Mouse (Mus musculus) liver, embryonic 12.5 days (tissue): ENCODE data around the gene Fbln1. TPM values are rescaled to one million over a fixed set of nuclear protein-coding genes. Genes with fewer than 3 reads are reported as not detected.

Source experiments
- ATAC-seq: fragments of 200-750 bp; cut with Nextera tagmentation; 2 replicates; pipeline ENCODE4 v1.8.0; 2017; ENCODE audit warnings: moderate number of reproducible peaks, mild to moderate bottlenecking, moderate library complexity
- H3K27ac ChIP-seq: fragments of 300-500 bp; sonication (generic); 2 replicates; pipeline ENCODE4 v1.5.1; 2016; ENCODE audit warnings: mild to moderate bottlenecking
- H3K27me3 ChIP-seq: fragments of 300-500 bp; sonication (generic); replicated peaks from 2 replicates; pipeline ENCODE4 v1.6.1; 2016; ENCODE audit warnings: mild to moderate bottlenecking, moderate library complexity
- H3K36me3 ChIP-seq: fragments of 300-500 bp; sonication (generic); 2 replicates; pipeline ENCODE4 v1.6.1; 2016; ENCODE audit warnings: mild to moderate bottlenecking, moderate library complexity
- H3K4me1 ChIP-seq: fragments of 300-500 bp; sonication (generic); 2 replicates; pipeline ENCODE4 v1.6.1; 2016
- H3K4me2 ChIP-seq: fragments of 300-500 bp; sonication (generic); 2 replicates; pipeline ENCODE4 v1.6.1; 2016; ENCODE audit warnings: mild to moderate bottlenecking, moderate library complexity
- H3K4me3 ChIP-seq: fragments of 300-500 bp; sonication (generic); 2 replicates; pipeline ENCODE4 v1.5.1; 2016; ENCODE audit warnings: mild to moderate bottlenecking, moderate library complexity
- H3K9ac ChIP-seq: fragments of 300-500 bp; sonication (generic); 2 replicates; pipeline ENCODE4 v1.6.1; 2016; ENCODE audit warnings: mild to moderate bottlenecking, moderate library complexity
- H3K9me3 ChIP-seq: fragments of 300-500 bp; sonication (generic); replicated peaks from 2 replicates; pipeline ENCODE4 v1.6.1; 2016; ENCODE audit warnings: mild to moderate bottlenecking, moderate library complexity
- WGBS: fragments of 180-500 bp; shearing (Covaris S2); methylation state at CpG from one replicate; pipeline ENCODE4 v1.1.7; 2016; ENCODE audit not compliant: insufficient replicate concordance; 5-methylcytosine and 5-hydroxymethylcytosine counted together
- polyA plus RNA-seq: library from polyadenylated mRNA; unstranded; fragments of >200 nt; fragmentation: Nextera tagmentation; extraction: Ambion mirVana; gene quantifications from 2 replicates; pipeline ENCODE4 v1.2.1, GENCODE M21; 2016

Gene Fbln1
- polyA plus RNA-seq, 1 experiment from 2014 or later, result 18.1 TPM

- WGBS, result 58% methylated on average over 7 of the region's 7 CpGs
- Histone ChIP-seq H3K9me3 (no peaks in the 10 kb centered on the region), H3K4me2 (no peak overlapping the region), H3K27me3 (no peaks in the 10 kb centered on the region), H3K9ac (no peak overlapping the region), H3K36me3 (no peaks in the 10 kb centered on the region), H3K27ac (no peak overlapping the region), H3K4me3 (no peak overlapping the region), H3K4me1 (no peaks in the 10 kb centered on the region)
- ATAC-seq, result no peak
Measured at GRCm38 (mm10) chr15:85179528-85180180, 26.1 kb upstream of the Fbln1 start.

DNA sequence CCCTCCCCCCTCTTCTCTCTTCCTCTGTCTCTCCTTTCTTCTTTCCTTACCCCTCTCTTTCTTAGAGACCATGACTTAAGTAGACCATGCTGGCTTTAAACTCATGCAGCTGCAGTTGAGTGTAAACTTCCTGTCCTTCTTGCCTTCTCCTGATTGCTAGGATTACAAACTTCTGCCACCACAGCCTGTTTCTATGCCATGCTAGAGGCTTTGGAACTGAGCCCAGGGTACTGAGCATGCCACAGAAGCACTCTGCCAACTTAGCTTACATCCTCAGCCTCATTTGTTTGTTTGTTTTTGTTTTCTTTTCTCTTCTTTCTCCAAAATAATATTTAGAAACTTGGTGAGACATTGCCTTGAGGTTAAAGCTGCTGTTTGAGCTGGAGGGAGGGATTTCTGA is 25.4 kb upstream of the Fbln1 start:
- ATAC-seq, result no peak
- Histone ChIP-seq H3K27me3 (no peaks in the 10 kb centered on the region), H3K4me3 (no peak overlapping the region), H3K4me2 (no peak overlapping the region), H3K4me1 (no peaks in the 10 kb centered on the region), H3K9me3 (no peaks in the 10 kb centered on the region), H3K9ac (no peak overlapping the region), H3K36me3 (no peaks in the 10 kb centered on the region), H3K27ac (no peak overlapping the region)

GRCm38 (mm10) chr15:85182063-85182462 is 23.7 kb upstream of the Fbln1 start:
- Histone ChIP-seq H3K27me3 (no peaks in the 10 kb centered on the region), H3K27ac (no peak overlapping the region), H3K9me3 (no peaks in the 10 kb centered on the region), H3K36me3 (no peaks in the 10 kb centered on the region), H3K4me1 (no peaks in the 10 kb centered on the region), H3K4me2 (no peak overlapping the region), H3K9ac (no peak overlapping the region), H3K4me3 (no peak overlapping the region)
- WGBS, result 73% methylated on average over 4 of the region's 4 CpGs
- ATAC-seq, result no peak

DNA sequence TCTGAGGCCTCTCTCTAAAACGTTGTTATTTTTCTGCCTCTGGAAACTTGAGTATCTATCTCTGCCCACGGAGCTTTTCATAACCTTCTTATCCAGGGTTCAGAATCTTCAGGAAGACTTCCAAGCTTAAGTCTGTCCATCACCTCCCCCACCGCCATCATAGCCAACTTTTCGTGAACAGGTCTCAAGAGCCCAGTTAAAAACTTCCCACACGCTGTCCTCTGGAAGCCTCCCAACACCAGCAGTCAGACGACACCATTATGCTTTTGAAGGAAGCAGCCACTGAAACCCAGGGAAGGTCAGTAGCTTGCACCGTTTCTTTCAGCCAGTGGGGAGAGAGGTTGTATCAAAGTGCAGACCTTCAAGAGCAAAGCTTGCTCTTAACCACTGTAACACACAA is 18.8 kb upstream of the Fbln1 start:
- Histone ChIP-seq H3K9ac (no peak overlapping the region), H3K4me3 (no peak overlapping the region), H3K4me1 (no peaks in the 10 kb centered on the region), H3K4me2 (no peak overlapping the region), H3K27ac (no peak overlapping the region), H3K36me3 (no peaks in the 10 kb centered on the region), H3K27me3 (no peaks in the 10 kb centered on the region), H3K9me3 (no peaks in the 10 kb centered on the region)
- ATAC-seq, result no peak
- 66% methylated on average over 7 of the region's 7 CpGs for WGBS

- H3K4me1 ChIP-seq, result no peaks in the 10 kb centered on the region
- no peak overlapping the region for H3K4me3 ChIP-seq
- no peaks in the 10 kb centered on the region for H3K27me3 ChIP-seq
- H3K36me3 ChIP-seq, result no peaks in the 10 kb centered on the region
- H3K9ac ChIP-seq, result no peak overlapping the region
- no peaks in the 10 kb centered on the region for H3K9me3 ChIP-seq
- 49% methylated on average over 8 of the region's 8 CpGs for WGBS
- ATAC-seq, result no peak
- no peak overlapping the region for H3K27ac ChIP-seq
- H3K4me2 ChIP-seq, result no peak overlapping the region
Measured at GRCm38 (mm10) chr15:85188167-85188778, 17.5 kb upstream of the Fbln1 start.

- Histone ChIP-seq H3K4me3 (no peak overlapping the region), H3K9me3 (no peaks in the 10 kb centered on the region), H3K27me3 (peaks cover 34% of the 10 kb centered on the region), H3K4me2 (no peak overlapping the region), H3K36me3 (no peaks in the 10 kb centered on the region), H3K27ac (no peak overlapping the region), H3K4me1 (peaks cover under 1% of the 10 kb centered on the region; the same call in 1 of the 2 replicates), H3K9ac (no peak overlapping the region)
- ATAC-seq, result no peak
- WGBS, result 31% methylated on average over 14 of the region's 14 CpGs
Measured at GRCm38 (mm10) chr15:85200446-85201289, 5.1 kb upstream of the Fbln1 start.

DNA sequence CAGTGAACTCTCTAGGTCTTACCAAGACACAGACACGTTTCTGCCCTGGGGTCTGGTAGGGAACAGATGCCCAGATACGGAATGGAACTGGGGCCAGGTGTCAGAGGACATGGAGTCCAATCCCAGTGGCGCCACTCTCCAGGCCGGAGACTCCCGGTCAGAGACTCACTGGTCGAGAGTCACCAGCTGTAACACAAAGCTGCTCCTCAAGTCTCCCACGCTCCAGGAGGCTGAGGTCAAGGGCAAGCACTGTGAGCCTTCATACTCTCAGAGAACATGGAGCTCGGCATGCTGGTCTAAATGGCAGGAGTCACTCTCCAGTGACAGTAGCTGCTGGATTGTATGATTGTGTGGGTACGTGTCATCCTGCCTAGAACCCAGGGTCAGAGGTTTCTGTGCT is 3.5 kb upstream of the Fbln1 start:
- WGBS, result 67% methylated on average over 9 of the region's 9 CpGs
- Histone ChIP-seq H3K4me2 (no peak overlapping the region), H3K4me1 (peaks cover 14% of the 10 kb centered on the region), H3K4me3 (no peak overlapping the region), H3K9ac (no peak overlapping the region), H3K27ac (no peak overlapping the region), H3K9me3 (no peaks in the 10 kb centered on the region), H3K36me3 (no peaks in the 10 kb centered on the region), H3K27me3 (peaks cover 49% of the 10 kb centered on the region)
- no peak for ATAC-seq

GRCm38 (mm10) chr15:85202787-85203186 is 3.0 kb upstream of the Fbln1 start:
- Histone ChIP-seq H3K9ac (no peak overlapping the region), H3K27me3 (peaks cover 55% of the 10 kb centered on the region), H3K4me1 (peaks cover 15% of the 10 kb centered on the region), H3K27ac (no peak overlapping the region), H3K4me3 (no peak overlapping the region), H3K9me3 (no peaks in the 10 kb centered on the region), H3K36me3 (no peaks in the 10 kb centered on the region), H3K4me2 (no peak overlapping the region)
- no peak for ATAC-seq
- 35% methylated on average over 5 of the region's 5 CpGs for WGBS

DNA sequence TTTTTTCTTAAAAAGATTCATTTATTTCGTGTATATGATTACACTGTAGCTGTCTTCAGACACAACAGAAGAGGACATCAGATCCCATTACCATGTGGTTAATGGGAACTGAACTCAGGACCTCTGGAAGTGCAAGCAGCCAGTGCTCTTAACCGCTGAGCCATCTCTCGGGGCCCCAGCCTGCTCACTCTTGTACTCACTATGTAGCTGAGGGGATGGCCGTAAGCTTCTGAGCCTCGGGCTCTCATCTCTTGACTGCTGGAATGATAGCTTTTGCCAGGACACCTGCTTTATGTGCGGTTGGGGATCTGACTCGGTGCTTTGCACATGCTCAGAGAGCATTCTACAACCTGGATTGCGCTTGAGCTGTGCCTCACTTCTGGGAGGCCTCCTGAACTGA is 1.4 kb upstream of the Fbln1 start:
- Histone ChIP-seq H3K4me3 (no peak overlapping the region), H3K4me1 (peaks cover 24% of the 10 kb centered on the region), H3K36me3 (peaks cover 3% of the 10 kb centered on the region; the same call in 1 of the 2 replicates), H3K27me3 (peaks cover 56% of the 10 kb centered on the region), H3K9me3 (no peaks in the 10 kb centered on the region), H3K27ac (no peak overlapping the region), H3K4me2 (no peak overlapping the region), H3K9ac (no peak overlapping the region)
- WGBS, result 51% methylated on average over 8 of the region's 8 CpGs
- no peak for ATAC-seq

DNA sequence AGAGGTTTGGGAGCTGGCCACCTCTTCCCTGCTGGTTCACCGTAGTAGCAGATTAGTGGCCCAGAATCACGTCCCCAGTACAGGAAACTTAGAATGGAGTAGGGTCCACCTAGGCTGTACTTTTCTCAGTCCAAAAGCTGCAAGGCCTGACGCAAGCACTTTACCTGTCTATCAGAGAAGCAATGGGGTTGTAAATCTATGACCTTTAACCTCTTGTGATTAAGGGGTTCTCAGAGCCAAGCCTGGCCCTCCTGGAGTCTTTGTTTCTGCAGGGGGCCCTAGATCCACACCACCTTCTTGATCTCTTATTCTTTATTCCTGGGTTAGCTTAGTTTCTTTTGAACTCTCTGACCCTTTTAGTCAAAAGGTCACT is 940 bp downstream of the Fbln1 start:
- H3K9me3 ChIP-seq, result no peaks in the 10 kb centered on the region
- H3K4me2 ChIP-seq, result peak overlapping the region; percentile 72
- no peak for ATAC-seq
- WGBS, result 28% methylated on average over 3 of the region's 3 CpGs
- H3K27ac ChIP-seq, result no peak overlapping the region
- peaks cover 5% of the 10 kb centered on the region; the same call in 1 of the 2 replicates for H3K36me3 ChIP-seq
- peak overlapping the region; percentile 54 for H3K4me3 ChIP-seq
- peaks cover 24% of the 10 kb centered on the region for H3K4me1 ChIP-seq
- H3K9ac ChIP-seq, result peak overlapping the region; percentile 55; the same call in 1 of the 2 replicates
- peaks cover 50% of the 10 kb centered on the region for H3K27me3 ChIP-seq

DNA sequence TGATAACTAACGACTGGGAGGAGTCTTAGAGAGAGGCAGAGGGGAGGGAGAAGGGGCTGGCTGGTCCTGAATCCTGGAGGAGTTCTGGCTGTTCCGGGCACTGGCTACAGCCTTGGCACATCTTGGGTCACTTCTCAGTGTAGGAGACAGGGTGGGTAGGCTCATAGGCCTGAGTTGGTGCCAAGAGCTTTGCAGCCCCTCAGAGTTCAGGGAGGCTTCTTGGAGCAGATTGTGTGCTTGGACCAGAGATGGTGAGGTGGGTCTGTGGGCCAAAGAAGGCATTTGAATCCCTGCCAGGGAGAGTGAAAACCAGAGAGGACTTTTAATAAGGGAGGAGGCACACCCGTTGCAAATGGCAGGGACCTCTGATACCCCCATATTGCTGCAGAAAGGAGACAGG is 1.3 kb downstream of the Fbln1 start:
- no peak for ATAC-seq
- peaks cover 50% of the 10 kb centered on the region for H3K27me3 ChIP-seq
- 24% methylated on average over 3 of the region's 3 CpGs for WGBS
- H3K9ac ChIP-seq, result no peak overlapping the region
- H3K4me1 ChIP-seq, result peaks cover 24% of the 10 kb centered on the region
- H3K36me3 ChIP-seq, result peaks cover 5% of the 10 kb centered on the region; the same call in 1 of the 2 replicates
- no peak overlapping the region for H3K27ac ChIP-seq
- peak overlapping the region; percentile 54 for H3K4me3 ChIP-seq
- H3K9me3 ChIP-seq, result no peaks in the 10 kb centered on the region
- H3K4me2 ChIP-seq, result peak overlapping the region; percentile 72

DNA sequence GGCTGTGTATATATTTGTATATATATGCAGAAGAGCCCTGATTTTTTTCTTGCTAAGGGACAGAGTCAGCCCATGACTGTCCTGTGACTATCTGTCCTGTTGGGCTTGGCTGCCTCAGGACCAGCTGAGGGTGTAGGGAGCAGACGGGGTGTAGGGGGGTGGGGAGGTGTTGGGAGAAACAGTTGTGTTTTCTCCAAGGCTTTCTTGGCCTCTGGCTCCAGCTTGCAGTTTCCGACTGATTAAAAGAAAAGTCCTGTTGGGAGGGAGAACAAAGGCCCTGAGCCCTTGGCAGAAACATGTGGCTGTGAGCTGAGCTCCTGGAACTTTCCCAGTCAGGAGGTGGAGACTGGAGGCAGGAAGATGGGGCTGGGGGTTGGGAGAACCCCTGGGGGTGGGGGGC is 2.0 kb downstream of the Fbln1 start:
- Histone ChIP-seq H3K9ac (no peak overlapping the region), H3K9me3 (no peaks in the 10 kb centered on the region), H3K27me3 (peaks cover 47% of the 10 kb centered on the region), H3K27ac (0 out of 2 replicates have a peak overlapping the region, but pooled peaks have one; percentile 22), H3K4me3 (no peak overlapping the region), H3K4me1 (peaks cover 24% of the 10 kb centered on the region), H3K36me3 (peaks cover 5% of the 10 kb centered on the region; the same call in 1 of the 2 replicates), H3K4me2 (0 out of 2 replicates have a peak overlapping the region, but pooled peaks have one; percentile 13)
- ATAC-seq, result no peak
- 35% methylated on average over 2 of the region's 2 CpGs for WGBS
